Mouse (Mus musculus): ENCODE measurements at regions not wholly inside any gene's neighbourhood (a gene's known extent, or its start where the extent isn't known, plus 50 kb on each side); places are given as distances from the start of the nearest gene placed in this dataset.

DNA sequence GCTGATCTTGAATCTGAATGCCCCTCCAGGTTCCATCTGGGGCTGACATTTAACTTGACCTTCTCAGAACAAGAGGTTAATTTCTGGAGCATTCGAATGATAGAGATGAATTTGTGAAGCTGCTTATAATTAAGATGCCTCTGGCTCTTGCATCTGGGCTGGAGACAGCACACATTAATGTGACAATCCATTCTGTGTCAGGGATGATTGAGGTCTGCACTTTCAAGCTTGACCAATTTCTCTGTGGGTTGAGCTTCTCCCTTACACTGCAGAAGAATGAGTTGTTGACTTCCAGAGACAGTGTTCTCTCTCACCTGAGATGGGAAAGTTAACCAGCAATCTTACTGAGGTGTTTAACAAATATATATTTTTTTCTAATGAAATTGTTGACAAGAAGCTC, 541.8 kb downstream of the Edem1 start:
- no peaks in the 10 kb centered on the region for H3K9me3 ChIP-seq (ENCODE audit: low read length)
- H3K9ac ChIP-seq (replicated peaks; ENCODE audit: low read length), result no peak overlapping the region
- no peaks in the 10 kb centered on the region for H3K36me3 ChIP-seq (ENCODE audit: insufficient read depth, low read length)
- WGBS, result 48% methylated on average over 1 of the region's 1 CpGs
- ATAC-seq (ENCODE audit: low FRiP score, low TSS enrichment), result no peak
- no peak overlapping the region for H3K4me2 ChIP-seq (replicated peaks; ENCODE audit: low read depth, low read length)
- no peak overlapping the region for H3K27ac ChIP-seq (ENCODE audit: low read length)
- no peaks in the 10 kb centered on the region for H3K4me1 ChIP-seq (ENCODE audit: insufficient read depth, low read length)
- no peak overlapping the region for H3K4me3 ChIP-seq (ENCODE audit: low read length)
- no peaks in the 10 kb centered on the region for H3K27me3 ChIP-seq (ENCODE audit: insufficient read depth, low read length)

DNA sequence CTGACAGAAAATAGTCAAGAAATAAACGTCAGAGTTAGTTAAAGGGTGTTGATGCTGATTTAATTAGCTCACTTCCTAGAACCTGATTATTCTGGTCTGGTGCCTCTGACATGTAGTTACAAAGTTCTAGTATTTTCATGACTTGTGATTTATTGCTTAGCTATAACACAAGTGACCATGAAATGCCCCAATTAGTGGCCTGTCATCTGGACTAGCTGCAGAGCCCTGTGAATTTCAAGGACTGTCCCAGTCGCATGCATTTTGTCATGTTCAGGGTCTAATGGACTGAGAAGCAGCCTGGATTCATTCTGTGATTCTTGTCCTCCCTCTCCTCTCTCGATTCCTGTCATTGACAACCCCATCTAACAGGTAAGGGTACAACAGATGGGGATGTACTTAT, 543.5 kb downstream of the Edem1 start:
- Histone ChIP-seq H3K9me3 (ENCODE audit: low read length) (no peaks in the 10 kb centered on the region), H3K9ac (replicated peaks; ENCODE audit: low read length) (no peak overlapping the region), H3K27ac (ENCODE audit: low read length) (no peak overlapping the region), H3K36me3 (ENCODE audit: insufficient read depth, low read length) (no peaks in the 10 kb centered on the region), H3K4me2 (replicated peaks; ENCODE audit: low read depth, low read length) (no peak overlapping the region), H3K27me3 (ENCODE audit: insufficient read depth, low read length) (no peaks in the 10 kb centered on the region), H3K4me1 (ENCODE audit: insufficient read depth, low read length) (no peaks in the 10 kb centered on the region), H3K4me3 (ENCODE audit: low read length) (no peak overlapping the region)
- no peak for ATAC-seq (ENCODE audit: low FRiP score, low TSS enrichment)
- 20% methylated on average over 3 of the region's 3 CpGs for WGBS

DNA sequence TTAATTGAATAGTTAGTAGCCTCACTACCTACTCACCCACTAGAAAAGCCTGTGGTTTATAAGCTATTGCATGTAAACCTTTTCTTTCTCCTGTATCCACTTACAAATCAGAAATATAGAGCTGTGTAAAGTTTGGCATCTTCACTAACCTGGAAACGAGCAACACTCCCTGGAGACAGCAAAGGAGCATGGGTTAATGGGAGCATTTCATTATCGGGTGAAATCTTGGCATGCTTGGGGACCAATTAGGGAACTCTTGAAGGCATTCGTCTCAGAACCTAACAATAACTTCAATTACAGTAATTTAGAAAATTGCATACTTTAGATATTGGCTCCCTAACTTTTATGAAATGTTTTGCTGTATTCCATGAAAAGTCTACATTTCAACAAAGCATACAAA, 558.8 kb downstream of the Edem1 start:
- ATAC-seq (ENCODE audit: low FRiP score, low TSS enrichment), result no peak
- H3K4me1 ChIP-seq (ENCODE audit: insufficient read depth, low read length), result no peaks in the 10 kb centered on the region
- no peak overlapping the region for H3K4me2 ChIP-seq (replicated peaks; ENCODE audit: low read depth, low read length)
- H3K27ac ChIP-seq (ENCODE audit: low read length), result no peak overlapping the region
- no peaks in the 10 kb centered on the region for H3K27me3 ChIP-seq (ENCODE audit: insufficient read depth, low read length)
- no peaks in the 10 kb centered on the region for H3K9me3 ChIP-seq (ENCODE audit: low read length)
- no peak overlapping the region for H3K4me3 ChIP-seq (ENCODE audit: low read length)
- WGBS, result 63% methylated on average over 3 of the region's 3 CpGs
- no peaks in the 10 kb centered on the region for H3K36me3 ChIP-seq (ENCODE audit: insufficient read depth, low read length)
- H3K9ac ChIP-seq (replicated peaks; ENCODE audit: low read length), result no peak overlapping the region

DNA sequence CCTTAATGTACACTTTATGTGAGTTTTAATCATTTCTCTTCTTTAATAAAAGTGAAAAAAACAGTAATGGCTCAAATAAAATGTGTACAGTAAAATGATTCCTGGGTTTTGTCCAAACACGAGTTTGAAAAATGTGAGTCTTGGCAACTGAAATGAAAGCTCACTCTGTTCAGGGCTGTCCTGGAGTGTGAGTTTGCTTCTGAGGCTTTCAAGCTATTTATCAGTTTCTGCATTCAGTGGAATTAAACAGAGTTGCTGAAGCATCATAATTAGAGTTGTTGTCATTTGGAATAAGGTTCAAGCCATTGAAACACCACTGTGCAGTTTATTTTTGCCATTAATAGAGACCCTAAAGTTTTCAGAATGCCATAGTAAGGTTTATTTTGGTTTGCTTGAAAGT, 561.3 kb downstream of the Edem1 start:
- no peaks in the 10 kb centered on the region for H3K4me1 ChIP-seq (ENCODE audit: insufficient read depth, low read length)
- no peak for ATAC-seq (ENCODE audit: low FRiP score, low TSS enrichment)
- 71% methylated on average over 1 of the region's 1 CpGs for WGBS
- no peak overlapping the region for H3K27ac ChIP-seq (ENCODE audit: low read length)
- no peak overlapping the region for H3K9ac ChIP-seq (replicated peaks; ENCODE audit: low read length)
- H3K4me3 ChIP-seq (ENCODE audit: low read length), result no peak overlapping the region
- no peaks in the 10 kb centered on the region for H3K27me3 ChIP-seq (ENCODE audit: insufficient read depth, low read length)
- H3K36me3 ChIP-seq (ENCODE audit: insufficient read depth, low read length), result no peaks in the 10 kb centered on the region
- no peak overlapping the region for H3K4me2 ChIP-seq (replicated peaks; ENCODE audit: low read depth, low read length)
- H3K9me3 ChIP-seq (ENCODE audit: low read length), result no peaks in the 10 kb centered on the region

DNA sequence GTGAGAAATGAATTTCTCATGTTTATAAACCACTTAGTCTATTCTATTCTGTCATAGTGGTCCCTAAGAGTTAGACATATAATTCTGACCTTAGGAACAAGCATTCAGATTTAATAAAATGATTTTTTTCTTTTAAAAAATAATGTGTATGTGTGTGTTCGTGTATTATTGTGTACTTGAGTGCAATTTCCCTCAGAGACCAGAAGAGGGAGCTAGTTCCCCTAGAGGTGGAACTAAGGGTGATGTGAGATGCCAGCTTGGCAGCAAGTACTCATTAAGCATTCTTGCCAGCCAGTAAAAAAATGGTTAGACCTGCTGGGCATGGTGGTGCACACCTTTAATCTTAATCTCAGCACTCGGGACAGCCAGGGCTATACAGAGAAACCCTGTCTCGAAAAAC, 570.2 kb downstream of the Edem1 start:
- Histone ChIP-seq H3K27me3 (ENCODE audit: insufficient read depth, low read length) (no peaks in the 10 kb centered on the region), H3K4me2 (replicated peaks; ENCODE audit: low read depth, low read length) (no peak overlapping the region), H3K36me3 (ENCODE audit: insufficient read depth, low read length) (no peaks in the 10 kb centered on the region), H3K4me3 (ENCODE audit: low read length) (no peak overlapping the region), H3K9ac (replicated peaks; ENCODE audit: low read length) (no peak overlapping the region), H3K9me3 (ENCODE audit: low read length) (no peaks in the 10 kb centered on the region), H3K4me1 (ENCODE audit: insufficient read depth, low read length) (no peaks in the 10 kb centered on the region), H3K27ac (ENCODE audit: low read length) (no peak overlapping the region)
- 78% methylated on average over 3 of the region's 3 CpGs for whole genome bisulfite sequencing
- ATAC-seq (ENCODE audit: low FRiP score, low TSS enrichment), result no peak

DNA sequence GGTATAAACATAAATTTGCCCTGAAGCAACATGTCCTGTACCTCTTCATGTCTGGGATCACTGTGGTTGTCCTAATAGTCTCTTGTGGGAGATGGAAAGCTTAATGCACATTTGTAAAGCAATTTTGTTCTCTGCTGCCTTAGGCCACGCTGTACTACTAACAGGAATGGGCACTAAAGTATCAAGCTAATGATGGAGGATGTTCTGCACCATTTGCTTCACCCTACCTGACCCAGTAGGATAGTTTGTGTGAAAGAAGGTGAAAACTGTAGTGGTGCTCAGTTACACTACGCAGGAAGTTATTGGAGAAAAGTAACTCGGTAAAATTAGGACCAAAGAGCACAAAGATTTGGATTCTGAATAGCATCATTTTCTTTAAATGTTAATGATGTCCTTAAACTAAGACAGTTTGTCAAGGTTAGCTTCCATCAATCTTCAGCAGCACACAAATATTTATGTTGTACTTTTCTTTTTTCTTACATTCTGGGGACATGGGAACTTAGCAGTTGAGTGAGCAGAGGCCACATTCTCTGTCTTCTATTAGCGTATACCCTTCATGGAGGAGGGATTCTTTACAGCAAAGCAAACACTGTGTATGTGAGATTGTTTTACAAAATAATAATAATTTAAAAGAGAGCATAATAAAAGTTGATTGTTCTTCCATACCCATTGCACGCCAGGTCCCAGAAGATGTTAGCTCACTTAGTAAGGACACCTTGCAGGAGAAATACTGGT, 591.2 kb downstream of the Edem1 start:
- Histone ChIP-seq H3K9me3 (ENCODE audit: low read length) (no peaks in the 10 kb centered on the region), H3K36me3 (ENCODE audit: insufficient read depth, low read length) (no peaks in the 10 kb centered on the region), H3K4me2 (replicated peaks; ENCODE audit: low read depth, low read length) (no peak overlapping the region), H3K9ac (replicated peaks; ENCODE audit: low read length) (no peak overlapping the region), H3K4me1 (ENCODE audit: insufficient read depth, low read length) (no peaks in the 10 kb centered on the region), H3K27me3 (ENCODE audit: insufficient read depth, low read length) (no peaks in the 10 kb centered on the region), H3K4me3 (ENCODE audit: low read length) (no peak overlapping the region), H3K27ac (ENCODE audit: low read length) (no peak overlapping the region)
- WGBS, result 44% methylated on average over 5 of the region's 5 CpGs
- ATAC-seq (ENCODE audit: low FRiP score, low TSS enrichment), result peak; percentile 69; the same call in 1 of the 2 replicates

DNA sequence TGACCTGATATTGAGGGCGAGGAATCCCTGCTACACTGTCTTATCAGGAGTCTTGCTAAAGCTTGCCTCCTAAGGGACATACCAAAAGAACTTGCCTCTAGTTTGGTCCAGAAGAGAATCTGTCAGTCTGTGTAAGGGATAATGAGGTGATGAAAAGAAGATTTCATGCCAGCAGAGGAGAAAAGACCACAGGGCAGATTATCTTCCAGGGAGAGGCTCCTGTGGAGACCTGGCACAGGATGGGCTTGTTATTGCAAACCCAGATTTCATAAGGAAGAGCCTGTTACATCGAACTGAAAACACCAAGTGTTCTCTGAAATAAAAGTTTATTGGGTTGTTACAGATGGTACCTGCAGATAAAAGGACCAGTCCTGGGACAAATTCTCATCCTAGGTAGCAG, 605.2 kb downstream of the Edem1 start:
- H3K27ac ChIP-seq (ENCODE audit: low read length), result no peak overlapping the region
- H3K36me3 ChIP-seq (ENCODE audit: insufficient read depth, low read length), result no peaks in the 10 kb centered on the region
- ATAC-seq (ENCODE audit: low FRiP score, low TSS enrichment), result no peak

More for the DNA sequence above, 605.2 kb downstream of the Edem1 start:
- Histone ChIP-seq H3K9ac (replicated peaks; ENCODE audit: low read length) (no peak overlapping the region), H3K27me3 (ENCODE audit: insufficient read depth, low read length) (no peaks in the 10 kb centered on the region), H3K4me3 (ENCODE audit: low read length) (no peak overlapping the region), H3K4me1 (ENCODE audit: insufficient read depth, low read length) (no peaks in the 10 kb centered on the region), H3K4me2 (replicated peaks; ENCODE audit: low read depth, low read length) (no peak overlapping the region), H3K9me3 (ENCODE audit: low read length) (no peaks in the 10 kb centered on the region)
- WGBS, result 88% methylated on average over 2 of the region's 2 CpGs
